Mouse (Mus musculus) left cerebral cortex, postnatal 4 days (tissue): ENCODE measurements around the gene Micall1. TPM values are rescaled to one million over a fixed set of nuclear protein-coding genes. Genes with fewer than 3 reads are reported as not detected.

Source experiments
- DNase-seq: peaks from one replicate; pipeline ENCODE4 v3.0.0-alpha.2; 2022
- intact Hi-C: fragments of 180-260 bp; cut with DNase I; formaldehyde crosslinking; loops from one replicate; pipeline ENCODE4 v1.15.1; 2025
- total RNA-seq, 2 experiments: library from RNA; stranded (reverse); gene quantifications; 2 replicates each; pipeline ENCODE4 v1.2.3; 2021

The Micall1 gene
- total RNA-seq, 2 experiments from 2014 or later: 61.5 to 66.6 TPM

DNA sequence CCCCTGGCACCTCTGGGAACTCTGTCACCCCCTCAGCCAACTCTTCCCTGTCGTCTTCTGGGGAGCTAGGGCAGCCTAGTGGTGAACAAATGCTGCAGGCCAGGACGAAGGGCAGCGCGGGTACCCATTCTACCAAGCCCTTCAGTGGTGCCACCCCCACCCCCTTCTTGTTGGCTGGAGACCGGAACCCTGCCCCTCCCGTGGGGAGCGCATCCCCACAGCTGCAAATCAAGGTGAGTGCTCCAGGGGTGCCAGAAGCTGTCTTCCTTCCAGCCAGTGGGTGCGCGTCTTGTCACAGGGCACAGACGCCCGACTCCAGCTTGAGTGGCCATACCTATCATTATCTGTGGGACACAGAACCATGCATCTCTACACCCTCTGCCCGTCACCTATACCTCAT is 18.4 kb downstream of the Micall1 start:
- DNase-seq: no peak
- intact Hi-C loops: no loop called here

DNA sequence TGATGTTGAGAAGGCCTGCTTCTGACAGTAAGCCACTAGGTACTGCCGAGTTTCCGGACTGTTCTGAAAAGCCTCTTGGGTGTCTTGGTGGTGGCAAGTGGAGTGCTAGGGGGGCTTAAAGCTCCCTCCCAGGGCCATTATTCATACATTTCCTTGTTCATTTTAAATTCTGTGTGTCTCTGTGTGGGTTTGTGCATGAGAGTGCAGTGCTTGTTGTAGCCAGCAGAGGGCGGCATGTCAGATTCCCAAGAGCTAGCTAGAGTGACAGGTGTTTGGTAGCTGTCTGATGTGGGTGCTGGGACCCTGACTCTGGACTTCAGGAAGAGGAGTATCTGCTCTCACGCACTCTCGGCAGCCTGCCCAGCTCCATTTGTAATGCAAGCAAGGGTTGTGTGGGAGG is 19.5 kb downstream of the Micall1 start:
- intact Hi-C loops: no loop called here
- DNase-seq: no peak

DNA sequence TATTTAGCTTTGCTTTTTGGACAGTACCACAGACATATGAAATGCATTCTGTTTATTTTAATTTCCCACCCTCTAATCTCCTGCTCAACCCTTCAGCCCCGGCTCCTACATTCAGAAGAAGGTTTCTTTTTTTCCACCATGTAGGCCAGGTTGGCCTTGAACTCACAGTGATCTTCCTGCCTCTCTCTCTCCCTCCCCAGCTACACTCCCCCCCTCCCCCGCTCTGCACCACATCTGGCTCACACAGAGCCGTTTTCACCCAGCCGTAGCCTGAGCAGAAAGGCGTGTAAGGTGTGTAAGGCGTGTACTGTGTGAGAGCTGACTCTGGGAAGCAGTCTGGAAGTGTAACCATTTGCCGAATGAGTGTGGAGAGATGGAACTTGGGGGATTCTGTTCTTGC is 20.6 kb downstream of the Micall1 start:
- DNase-seq: no peak
- intact Hi-C loops: no loop called here

DNA sequence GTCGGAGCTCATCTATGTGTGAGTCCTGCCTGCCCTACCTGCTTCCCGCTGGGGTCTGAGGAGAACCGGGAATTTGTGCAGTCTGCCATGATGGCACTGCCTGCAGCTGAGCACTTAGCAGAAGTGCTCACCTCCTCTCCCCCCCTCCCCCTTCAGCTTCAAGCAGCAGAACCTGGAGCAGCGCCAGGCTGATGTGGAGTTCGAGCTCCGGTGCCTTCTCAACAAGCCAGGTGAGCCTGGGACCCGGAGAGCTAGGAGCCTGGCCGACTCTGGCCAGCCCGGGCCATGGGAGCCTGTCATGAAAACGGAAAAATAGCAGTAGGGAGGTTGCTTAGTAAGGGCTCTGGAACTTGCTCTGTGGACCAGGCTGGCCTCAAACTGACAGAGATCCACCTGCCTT is 22.1 kb downstream of the Micall1 start:
- intact Hi-C loops: no loop called here
- no peak for DNase-seq

DNA sequence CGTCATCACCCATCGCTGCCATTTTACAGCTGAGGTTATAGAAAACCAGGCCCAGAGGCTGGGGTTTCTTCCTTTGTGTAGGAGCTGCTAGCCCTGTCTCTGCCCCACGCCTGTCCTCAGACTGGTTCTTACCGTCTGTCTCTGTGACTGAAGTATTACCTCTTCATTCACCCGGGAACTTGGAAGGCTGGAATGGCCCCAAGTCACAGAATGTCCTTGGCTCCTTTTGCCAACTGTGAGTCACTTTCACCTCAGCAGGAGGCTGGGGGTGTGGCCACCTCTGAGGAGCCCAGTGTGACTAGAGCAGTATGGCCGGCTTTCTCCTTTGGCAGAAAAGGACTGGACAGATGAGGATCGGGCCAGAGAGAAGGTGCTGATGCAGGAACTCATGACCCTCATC is 22.7 kb downstream of the Micall1 start:
- peak; percentile 42 for DNase-seq

DNA sequence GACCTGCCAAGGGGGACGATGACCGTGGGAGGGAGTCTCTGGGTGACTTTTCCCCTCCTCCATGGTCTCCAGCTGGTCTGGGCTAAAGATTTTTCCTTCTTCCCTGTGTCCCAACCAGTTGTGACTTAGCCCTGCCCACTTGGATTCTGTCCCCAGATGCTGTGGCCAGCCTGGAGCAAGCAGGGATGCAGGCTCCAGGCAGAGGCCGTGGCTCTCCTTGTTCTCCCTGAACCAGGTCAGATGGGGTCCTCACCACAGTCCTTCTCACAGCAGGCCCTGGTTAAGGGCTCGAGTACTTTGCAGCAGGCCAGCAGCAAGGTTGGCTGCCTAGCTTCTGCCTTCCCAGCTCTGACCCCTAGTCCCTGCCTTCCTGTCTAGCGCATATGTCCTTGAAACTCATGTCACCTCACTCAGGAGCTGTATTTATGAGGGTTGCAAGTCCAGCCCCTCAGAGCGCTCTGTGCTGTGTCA is 24.5 kb downstream of the Micall1 start:
- no peak for DNase-seq
- intact Hi-C loops: no loop called here

More for the DNA sequence above, 22.7 kb downstream of the Micall1 start:
- intact Hi-C loops: no loop called here

DNA sequence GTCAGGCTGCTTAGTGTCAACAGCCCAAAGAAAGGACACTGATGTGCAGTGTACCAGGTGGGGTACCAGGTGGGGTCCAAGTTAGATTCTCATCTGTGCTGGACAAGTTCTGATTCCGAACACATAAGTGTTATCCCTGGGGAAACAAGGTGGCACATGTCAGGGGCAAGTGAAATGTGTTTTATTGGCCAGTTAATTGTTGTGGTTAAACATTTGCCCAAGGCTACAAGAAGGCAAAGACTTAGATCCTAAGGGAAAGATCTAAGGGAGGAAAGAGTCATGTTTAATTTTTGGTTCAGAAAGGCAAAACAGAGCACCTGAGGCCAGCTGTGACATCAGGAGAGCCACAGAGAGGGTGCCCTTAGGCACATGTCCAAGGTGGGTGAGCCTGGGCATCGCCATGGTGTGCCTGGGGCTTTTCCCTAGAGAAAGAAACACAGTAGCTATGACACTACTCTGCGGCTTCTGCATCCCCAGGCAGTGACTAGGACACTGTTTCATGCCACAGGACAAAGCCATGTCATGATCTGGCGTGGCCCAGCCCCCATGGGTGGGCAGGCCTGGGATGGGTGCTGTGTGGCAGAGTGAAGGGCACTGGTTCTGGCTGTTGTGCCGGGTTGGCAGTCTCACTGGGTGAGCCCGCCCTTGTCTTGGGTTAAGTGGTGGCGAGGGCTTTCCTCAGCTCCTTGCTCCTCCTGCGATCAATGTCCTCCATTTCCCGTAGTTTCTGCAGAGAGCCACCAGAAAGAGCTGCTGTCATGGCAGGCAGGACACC is 26.0 kb downstream of the Micall1 start:
- intact Hi-C loops: no loop called here
- no peak for DNase-seq

DNA sequence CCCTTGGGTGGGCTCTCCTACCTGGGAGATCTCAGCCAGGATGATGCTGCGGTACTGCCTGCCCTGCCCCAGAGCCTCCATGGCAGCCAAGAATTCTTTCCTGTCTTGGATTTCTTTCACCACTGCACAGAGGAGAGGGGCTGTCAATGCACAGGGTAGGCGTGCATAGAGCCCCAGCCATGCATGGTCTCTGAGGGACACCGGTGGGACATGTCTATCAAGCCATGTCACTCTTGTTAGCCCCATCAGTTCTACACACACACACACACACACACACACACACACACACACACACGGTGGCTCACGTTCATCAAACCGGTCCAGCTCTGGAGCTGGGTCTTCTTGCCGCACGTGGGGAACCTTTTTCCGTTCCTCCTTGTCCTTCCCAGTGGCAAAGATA is 26.6 kb downstream of the Micall1 start:
- intact Hi-C loops: no loop called here
- no peak for DNase-seq

DNA sequence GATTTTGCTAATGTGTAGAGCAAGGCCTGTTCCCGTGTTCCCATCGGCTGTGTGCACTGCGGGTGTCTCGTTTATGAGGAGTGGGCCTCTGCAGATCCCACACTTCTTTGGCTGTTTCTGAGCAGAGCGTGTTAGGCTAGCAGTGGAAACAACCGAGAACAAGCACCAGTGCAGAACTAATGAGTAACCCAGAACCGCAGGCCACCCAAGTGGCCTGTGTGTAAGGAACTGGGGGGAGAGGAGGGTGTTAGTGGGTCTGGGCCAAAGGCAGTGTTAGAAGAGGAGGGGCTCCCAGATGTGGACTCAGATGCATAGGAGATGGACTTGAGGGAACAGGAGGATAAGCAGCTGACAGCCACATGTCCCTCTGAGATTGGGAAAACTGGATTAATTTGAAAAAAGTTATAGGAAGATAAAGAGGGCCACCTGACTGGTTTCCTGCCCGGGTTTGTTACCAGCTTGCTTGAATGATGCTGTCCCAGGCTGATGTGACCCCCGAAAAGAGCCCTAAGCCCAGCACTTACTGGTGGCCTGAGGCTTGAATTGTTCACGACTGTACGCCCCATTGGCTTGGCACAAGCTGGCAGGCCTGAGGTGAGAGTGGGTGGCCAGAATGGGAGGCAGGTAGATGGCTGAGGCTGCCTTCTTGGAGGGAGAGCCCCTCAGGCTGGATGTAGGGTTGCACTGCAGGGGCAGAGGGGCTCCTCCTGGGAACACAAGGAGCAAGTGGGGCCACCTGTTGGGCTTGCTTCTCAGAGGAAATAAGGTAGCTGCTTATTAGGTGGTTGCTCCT is 27.3 kb downstream of the Micall1 start:
- intact Hi-C loops: no loop called here
- no peak for DNase-seq

DNA sequence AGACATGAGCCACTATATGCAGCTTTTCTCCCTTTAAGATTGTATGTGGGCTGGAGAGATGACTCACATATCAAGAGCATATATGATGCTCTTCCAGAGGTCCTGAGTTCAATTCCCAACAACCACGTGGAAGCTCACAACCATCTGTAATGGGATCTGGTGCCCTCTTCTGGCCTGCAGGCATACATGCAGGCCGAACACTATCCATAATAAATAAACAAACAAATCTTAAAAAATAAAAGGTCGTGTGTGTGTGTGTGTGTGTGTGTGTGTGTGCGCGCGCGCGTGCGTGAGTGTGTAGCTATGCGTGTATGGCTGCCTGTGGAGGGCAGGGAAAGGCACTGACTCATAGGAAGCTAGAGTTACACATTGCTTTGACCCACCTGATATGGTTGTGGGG is 30.9 kb downstream of the Micall1 start:
- DNase-seq: no peak
- intact Hi-C loops: no loop called here

DNA sequence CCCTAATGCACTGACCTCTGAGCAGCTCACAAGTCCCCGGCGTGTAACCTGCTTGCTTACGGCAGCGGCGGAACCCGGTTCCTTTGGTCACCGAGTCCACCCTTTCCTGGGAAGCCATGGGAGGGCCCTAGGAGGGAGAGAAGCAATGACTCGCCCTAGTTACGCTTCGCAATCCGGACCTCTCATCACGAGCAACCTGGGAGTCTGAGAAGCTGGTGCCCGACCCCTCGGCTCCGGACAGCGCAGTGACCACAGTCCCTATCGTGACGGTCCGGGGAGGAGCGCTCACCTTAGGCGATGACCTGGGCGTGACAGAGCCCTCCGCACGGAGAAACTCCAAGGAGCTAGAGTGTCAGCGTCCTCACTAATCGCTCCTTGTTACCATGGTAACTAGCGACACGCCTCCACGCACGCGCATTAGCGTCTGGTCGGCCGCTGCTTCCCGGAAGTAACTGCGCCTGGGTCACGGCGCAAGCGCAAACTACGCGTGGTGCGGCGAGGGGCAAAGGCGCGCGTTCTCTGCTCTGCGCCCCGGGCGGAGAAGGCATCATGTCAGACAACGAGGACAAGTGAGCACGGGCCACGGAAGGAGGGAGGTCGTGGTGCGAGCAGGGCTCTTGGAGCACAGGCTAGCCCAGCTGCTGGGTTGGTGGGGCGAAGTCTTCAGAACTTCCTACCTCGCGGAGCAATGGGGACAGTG is 32.3 kb downstream of the Micall1 start, which contains the start of the genes Polr2f and 1700088E04Rik:
TSS of gene Polr2f (plus strand) at position 144 of the 700 bp plus-strand sequence.
TSS of gene 1700088E04Rik (minus strand) at position 388 of the 700 bp plus-strand sequence.
- intact Hi-C loops: no loop called here
- peak; percentile 96 for DNase-seq

DNA sequence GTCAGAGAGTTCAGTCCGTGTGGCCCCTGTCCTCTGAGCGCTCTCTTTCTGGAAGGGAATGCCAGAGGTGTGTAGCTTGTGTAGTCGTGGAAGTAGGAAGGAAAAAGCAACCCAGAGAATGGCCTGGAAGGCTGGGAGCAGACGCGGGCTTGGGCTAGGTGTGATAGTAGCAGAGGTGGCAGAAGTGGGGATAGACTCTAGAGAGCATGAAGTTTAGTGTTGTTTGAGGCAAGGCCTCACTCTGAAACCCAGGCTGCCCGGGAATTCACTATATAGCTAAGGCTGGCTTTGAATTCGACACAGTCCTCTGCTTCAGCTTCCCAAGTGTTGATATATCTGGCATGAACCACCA is 32.8 kb downstream of the Micall1 start:
- DNase-seq: no peak
- intact Hi-C loops: no loop called here

DNA sequence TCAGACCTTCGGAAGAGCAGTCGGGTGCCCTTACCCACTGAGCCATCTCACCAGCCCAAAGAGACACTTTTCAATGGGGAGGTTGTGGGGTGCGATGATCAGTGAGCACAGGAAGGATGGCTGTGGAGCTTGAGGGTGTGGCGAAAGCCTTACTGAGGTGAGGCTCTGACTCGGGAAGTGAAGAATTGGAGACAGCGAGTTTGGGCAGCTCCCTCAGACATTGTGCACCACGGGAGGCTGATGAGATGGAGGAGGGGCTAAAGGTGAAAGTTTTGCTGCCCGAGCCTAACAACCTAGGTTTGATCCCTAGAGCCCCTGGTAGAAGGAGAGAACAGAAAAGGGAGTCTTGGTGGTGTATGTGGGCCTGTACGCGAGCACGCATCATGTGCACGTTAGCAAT is 34.6 kb downstream of the Micall1 start:
- intact Hi-C loops: no loop called here
- DNase-seq: no peak

DNA sequence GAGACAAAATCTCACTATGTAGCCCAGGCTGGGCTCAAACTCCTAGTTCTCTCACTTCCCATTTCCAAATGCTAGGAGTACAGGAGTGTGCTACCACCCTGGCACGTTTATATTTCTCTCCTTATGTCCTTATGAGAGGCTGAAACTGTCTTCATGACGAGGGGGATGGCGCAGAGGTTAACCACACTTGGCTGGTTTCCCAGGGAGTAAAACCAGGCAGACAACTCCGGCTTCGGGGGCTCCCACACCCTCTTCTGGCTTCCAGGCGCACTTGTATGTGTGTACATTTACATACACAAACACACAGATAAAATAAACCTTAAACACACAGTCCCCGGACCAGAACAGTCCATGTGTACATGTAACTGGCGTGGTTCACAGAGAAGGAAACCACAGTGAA is 35.3 kb downstream of the Micall1 start:
- DNase-seq: no peak
- intact Hi-C loops: no loop called here

DNA sequence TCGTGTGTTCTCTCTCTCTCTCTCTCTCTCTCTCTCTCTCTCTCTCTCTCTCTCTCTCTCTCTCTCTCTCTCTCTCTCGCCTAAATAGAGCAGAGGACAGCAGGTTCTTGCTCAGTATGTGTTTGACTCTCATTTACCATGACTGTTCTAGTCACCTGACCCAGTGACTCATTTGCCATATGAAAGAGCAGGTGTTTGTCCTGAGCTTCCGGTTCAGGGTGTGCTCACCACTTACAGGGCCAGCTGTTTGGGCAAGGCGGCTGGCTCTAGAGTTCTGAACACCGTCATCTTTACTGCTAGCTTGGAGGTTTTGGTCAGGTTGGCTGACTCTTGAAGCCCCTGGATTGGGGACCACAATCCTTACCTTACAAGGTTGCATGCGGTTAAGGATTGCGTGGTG is 36.8 kb downstream of the Micall1 start:
- DNase-seq: no peak
- intact Hi-C loops: no loop called here

DNA sequence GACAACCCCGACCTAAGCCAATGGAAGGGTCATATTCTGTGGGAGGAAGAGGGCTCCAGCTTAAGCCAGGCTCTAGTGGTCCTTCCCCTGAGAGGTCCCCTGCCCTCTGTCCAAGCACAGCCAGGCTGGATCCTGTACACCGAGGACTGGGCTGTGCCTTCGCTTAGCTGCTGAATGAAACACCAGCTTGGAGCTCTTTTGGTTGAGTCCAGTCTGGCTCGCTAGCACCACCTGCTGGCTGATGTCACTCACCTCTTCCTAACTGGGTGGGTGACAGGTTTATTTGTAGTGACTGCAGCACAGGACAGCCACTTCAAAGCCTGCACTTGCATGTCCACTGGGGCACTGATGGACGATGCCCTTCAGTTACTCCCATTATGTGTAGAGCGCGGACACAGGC is 39.8 kb downstream of the Micall1 start:
- intact Hi-C loops: no loop called here
- DNase-seq: peak; percentile 88

DNA sequence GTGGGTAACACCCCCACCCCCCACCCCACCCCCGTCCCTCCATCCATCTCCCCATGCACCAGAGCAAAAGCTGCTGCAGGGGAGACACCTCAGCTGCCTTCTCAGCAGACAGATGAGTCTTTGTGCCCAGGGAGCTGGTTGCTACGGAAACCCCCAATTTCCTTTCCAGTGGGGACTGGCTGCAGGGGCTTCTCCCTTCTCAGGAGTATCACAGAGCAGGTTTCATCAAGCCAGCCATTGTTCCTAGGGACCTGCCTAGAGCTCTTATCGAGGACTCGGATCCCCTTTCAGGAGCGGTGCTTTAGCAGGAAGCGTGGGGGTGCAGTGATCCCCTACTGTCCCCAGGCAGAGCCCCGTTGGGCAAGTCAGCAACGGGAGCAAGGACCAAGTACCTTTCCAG is 43.2 kb downstream of the Micall1 start:
- DNase-seq: no peak
- intact Hi-C loops: no loop called here

DNA sequence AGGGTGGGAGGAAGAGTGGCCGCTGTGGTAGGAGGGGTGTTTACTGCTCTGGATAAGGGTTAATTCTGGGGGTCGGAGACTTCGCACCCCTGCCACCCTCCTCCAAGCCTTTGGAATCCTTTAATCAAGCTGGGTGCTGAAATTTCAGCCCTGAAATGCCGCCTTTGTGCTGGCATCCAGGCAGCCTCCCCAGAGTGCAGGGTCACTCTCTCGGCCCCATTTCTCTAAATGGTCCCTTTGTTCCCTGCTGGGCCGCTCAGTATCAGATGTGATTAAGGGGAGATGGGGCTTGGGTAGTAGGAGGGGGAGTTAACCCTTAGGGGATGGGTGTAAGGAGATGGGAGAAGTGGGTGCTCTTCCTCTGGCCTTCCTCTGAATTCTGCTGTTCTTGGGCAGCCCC is 44.0 kb downstream of the Micall1 start:
- no peak for DNase-seq

DNA sequence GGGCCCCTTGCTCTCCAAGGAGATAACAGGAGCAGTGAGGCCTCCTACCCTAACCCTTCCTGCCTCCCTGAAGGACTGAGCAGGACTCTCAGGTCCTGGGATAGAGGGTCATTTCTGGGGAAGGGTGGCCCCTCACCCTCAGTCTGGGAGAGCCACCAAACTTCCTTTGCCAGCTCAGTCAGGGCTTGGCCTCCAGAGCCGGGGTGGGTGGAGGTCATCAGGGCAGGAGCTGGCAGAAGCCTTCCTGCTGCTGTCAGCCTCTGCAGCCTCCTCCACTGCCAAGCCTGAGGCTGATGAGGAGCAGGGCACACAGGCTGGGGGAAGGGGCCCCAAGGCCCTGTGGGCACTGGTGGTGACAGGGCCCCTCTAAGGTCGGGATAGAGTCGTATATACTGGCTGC is 46.9 kb downstream of the Micall1 start:
- intact Hi-C loops: no loop called here
- no peak for DNase-seq

More for the DNA sequence above, 44.0 kb downstream of the Micall1 start:
- intact Hi-C loops: no loop called here

DNA sequence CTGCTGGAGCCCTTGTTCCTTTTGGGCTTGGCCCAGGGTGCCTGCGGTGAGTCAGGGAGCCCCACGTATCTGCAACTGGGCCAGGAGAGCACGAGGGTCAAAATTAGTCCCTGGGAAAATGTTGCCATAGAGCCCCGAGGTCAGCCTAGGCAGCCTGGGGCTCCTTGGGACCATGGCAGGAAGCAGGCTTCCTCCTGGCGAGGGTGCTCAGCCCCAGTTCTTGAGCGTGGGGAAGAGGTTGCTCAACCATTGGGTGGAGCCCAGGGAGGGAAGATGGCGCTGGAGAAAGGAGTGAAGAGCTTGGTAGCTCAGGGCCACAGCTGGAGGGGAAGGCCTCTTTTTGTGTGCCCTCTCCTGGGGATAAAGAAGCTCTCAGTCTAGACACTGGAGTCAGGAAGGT is 53.6 kb downstream of the Micall1 start:
- no peak for DNase-seq
- intact Hi-C loops: no loop called here

DNA sequence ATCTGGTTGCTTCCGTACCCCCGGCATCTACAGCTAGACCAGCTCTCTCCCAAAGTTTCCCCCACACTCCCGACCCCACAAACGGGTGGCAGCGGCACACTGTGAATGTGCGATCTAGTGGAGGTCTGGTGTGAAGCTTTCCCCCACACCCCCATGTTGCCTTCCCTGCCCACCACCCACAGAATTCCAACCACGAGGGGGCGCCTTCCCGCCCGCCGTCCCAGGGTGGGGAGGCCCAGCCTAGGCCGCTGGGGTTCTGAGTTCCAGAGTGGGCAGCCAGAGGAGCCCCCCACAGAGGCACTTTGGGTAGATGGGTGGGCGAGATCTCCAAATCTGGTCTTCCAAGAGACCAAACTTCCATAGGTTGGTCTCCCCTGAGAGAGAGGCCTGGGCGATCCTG is 54.1 kb downstream of the Micall1 start:
- intact Hi-C loops: no loop called here

More for the DNA sequence above, 54.1 kb downstream of the Micall1 start:
- no peak for DNase-seq
